Mouse (Mus musculus): ENCODE measurements around the gene Fgd6. TPM values are rescaled to one million over a fixed set of nuclear protein-coding genes. Genes with fewer than 3 reads are reported as not detected.

Gene Fgd6
- total RNA-seq (2014; rRNA removed) = 3.1 and 3.5 TPM in 2 replicates
- polyA plus RNA-seq (2015; fragmentation: Nextera tagmentation; extraction: Ambion mirVana) = 1.2 and 1.4 TPM in 2 replicates

GRCm38 (mm10) chr10:94035658-94036374, at the start of gene Fgd6, which contains the start of gene Vezt:
TSS of gene Fgd6 (plus strand) at chr10:94036001.
TSS of gene Vezt (minus strand) at chr10:94035817.
- H3K27ac ChIP-seq (ENCODE audit: low read depth, low read length) = peak within 1 kb of the TSS; percentile 91
- peak; percentile 80 for TF ChIP-seq CTCF (IDR thresholded peaks at IDR 0.05)
- no peaks in the 10 kb centered on the region for H3K27me3 ChIP-seq (ENCODE audit: insufficient read depth, low read length)
- peak within 1 kb of the TSS; percentile 94 for H3K9ac ChIP-seq (replicated peaks; ENCODE audit: low read length, poor library complexity, severe bottlenecking)
- H3K4me3 ChIP-seq (ENCODE audit: low read depth, low read length) = peak within 1 kb of the TSS; percentile 93
- ATAC-seq (ENCODE audit: low FRiP score) (peak; percentile 99), DNase-seq (ENCODE audit: low spot score) (peak; percentile 100)
- H3K4me2 ChIP-seq (ENCODE audit: low read depth, low read length, poor library complexity, severe bottlenecking) = peak within 1 kb of the TSS; percentile 92
- no peaks in the 10 kb centered on the region for H3K36me3 ChIP-seq (ENCODE audit: insufficient read depth, low read length)
- no peaks in the 10 kb centered on the region for H3K9me3 ChIP-seq (ENCODE audit: low read length)
- under 1% methylated on average over 64 of the region's 77 CpGs for WGBS
- H3K4me1 ChIP-seq (ENCODE audit: insufficient read depth, low read length) = no peaks in the 10 kb centered on the region

GRCm38 (mm10) chr10:93994136-93994535, 41.7 kb upstream of the Fgd6 start:
- TF ChIP-seq CTCF (IDR thresholded peaks at IDR 0.05) = no peak
- H3K4me2 ChIP-seq (ENCODE audit: low read depth, low read length, poor library complexity, severe bottlenecking) = no peak overlapping the region
- H3K4me3 ChIP-seq (ENCODE audit: low read depth, low read length) = no peak overlapping the region
- H3K9me3 ChIP-seq (ENCODE audit: low read length) = no peaks in the 10 kb centered on the region
- H3K27ac ChIP-seq (ENCODE audit: low read depth, low read length) = no peak overlapping the region
- 97% methylated on average over 10 of the region's 10 CpGs for WGBS
- ATAC-seq (ENCODE audit: low FRiP score) (no peak), DNase-seq (ENCODE audit: low spot score) (no peak)
- H3K36me3 ChIP-seq (ENCODE audit: insufficient read depth, low read length) = peaks cover 66% of the 10 kb centered on the region
- no peaks in the 10 kb centered on the region for H3K27me3 ChIP-seq (ENCODE audit: insufficient read depth, low read length)
- H3K9ac ChIP-seq (replicated peaks; ENCODE audit: low read length, poor library complexity, severe bottlenecking) = no peak overlapping the region
- H3K4me1 ChIP-seq (ENCODE audit: insufficient read depth, low read length) = no peaks in the 10 kb centered on the region

GRCm38 (mm10) chr10:93995100-93995499, 40.7 kb upstream of the Fgd6 start:
- H3K27ac ChIP-seq (ENCODE audit: low read depth, low read length) = no peak overlapping the region
- H3K27me3 ChIP-seq (ENCODE audit: insufficient read depth, low read length) = no peaks in the 10 kb centered on the region
- DNase-seq (ENCODE audit: low spot score) (no peak), ATAC-seq (ENCODE audit: low FRiP score) (no peak)
- no peaks in the 10 kb centered on the region for H3K4me1 ChIP-seq (ENCODE audit: insufficient read depth, low read length)
- no peak overlapping the region for H3K9ac ChIP-seq (replicated peaks; ENCODE audit: low read length, poor library complexity, severe bottlenecking)
- no peaks in the 10 kb centered on the region for H3K9me3 ChIP-seq (ENCODE audit: low read length)
- H3K4me3 ChIP-seq (ENCODE audit: low read depth, low read length) = no peak overlapping the region
- TF ChIP-seq CTCF (IDR thresholded peaks at IDR 0.05) = no peak
- WGBS = 100% methylated on average over 1 of the region's 1 CpGs
- H3K4me2 ChIP-seq (ENCODE audit: low read depth, low read length, poor library complexity, severe bottlenecking) = no peak overlapping the region
- H3K36me3 ChIP-seq (ENCODE audit: insufficient read depth, low read length) = peaks cover 63% of the 10 kb centered on the region

GRCm38 (mm10) chr10:93999357-93999756, 36.4 kb upstream of the Fgd6 start:
- H3K4me2 ChIP-seq (ENCODE audit: low read depth, low read length, poor library complexity, severe bottlenecking) = no peak overlapping the region
- H3K9me3 ChIP-seq (ENCODE audit: low read length) = no peaks in the 10 kb centered on the region
- H3K27me3 ChIP-seq (ENCODE audit: insufficient read depth, low read length) = no peaks in the 10 kb centered on the region
- no peak for ATAC-seq (ENCODE audit: low FRiP score)
- H3K27ac ChIP-seq (ENCODE audit: low read depth, low read length) = no peak overlapping the region
- WGBS = 100% methylated on average over 1 of the region's 1 CpGs
- H3K9ac ChIP-seq (replicated peaks; ENCODE audit: low read length, poor library complexity, severe bottlenecking) = no peak overlapping the region
- no peaks in the 10 kb centered on the region for H3K4me1 ChIP-seq (ENCODE audit: insufficient read depth, low read length)
- TF ChIP-seq CTCF (IDR thresholded peaks at IDR 0.05) = no peak
- H3K36me3 ChIP-seq (ENCODE audit: insufficient read depth, low read length) = peaks cover 68% of the 10 kb centered on the region
- H3K4me3 ChIP-seq (ENCODE audit: low read depth, low read length) = no peak overlapping the region
- DNase-seq (ENCODE audit: low spot score) = no peak

GRCm38 (mm10) chr10:94000223-94000622, 35.6 kb upstream of the Fgd6 start:
- Histone ChIP-seq H3K27me3 (ENCODE audit: insufficient read depth, low read length) (no peaks in the 10 kb centered on the region), H3K36me3 (ENCODE audit: insufficient read depth, low read length) (peaks cover 70% of the 10 kb centered on the region), H3K4me3 (ENCODE audit: low read depth, low read length) (no peak overlapping the region), H3K9me3 (ENCODE audit: low read length) (no peaks in the 10 kb centered on the region), H3K9ac (replicated peaks; ENCODE audit: low read length, poor library complexity, severe bottlenecking) (no peak overlapping the region), H3K4me2 (ENCODE audit: low read depth, low read length, poor library complexity, severe bottlenecking) (no peak overlapping the region), H3K27ac (ENCODE audit: low read depth, low read length) (no peak overlapping the region), H3K4me1 (ENCODE audit: insufficient read depth, low read length) (no peaks in the 10 kb centered on the region)
- WGBS = 87% methylated on average over 10 of the region's 10 CpGs
- DNase-seq (ENCODE audit: low spot score) = no peak
- TF ChIP-seq CTCF (IDR thresholded peaks at IDR 0.05) = no peak
- ATAC-seq (ENCODE audit: low FRiP score) = no peak

GRCm38 (mm10) chr10:94008356-94008755, 27.4 kb upstream of the Fgd6 start:
- Histone ChIP-seq H3K27me3 (ENCODE audit: insufficient read depth, low read length) (no peaks in the 10 kb centered on the region), H3K4me3 (ENCODE audit: low read depth, low read length) (no peak overlapping the region), H3K4me2 (ENCODE audit: low read depth, low read length, poor library complexity, severe bottlenecking) (no peak overlapping the region), H3K9me3 (ENCODE audit: low read length) (no peaks in the 10 kb centered on the region), H3K27ac (ENCODE audit: low read depth, low read length) (no peak overlapping the region), H3K9ac (replicated peaks; ENCODE audit: low read length, poor library complexity, severe bottlenecking) (no peak overlapping the region), H3K36me3 (ENCODE audit: insufficient read depth, low read length) (peaks cover 16% of the 10 kb centered on the region), H3K4me1 (ENCODE audit: insufficient read depth, low read length) (no peaks in the 10 kb centered on the region)
- ATAC-seq (ENCODE audit: low FRiP score) = no peak
- no peak for TF ChIP-seq CTCF (IDR thresholded peaks at IDR 0.05)
- DNase-seq (ENCODE audit: low spot score) = no peak
- WGBS = 92% methylated on average over 2 of the region's 2 CpGs
